Mouse (Mus musculus): ENCODE results near the gene Ccndbp1.

- TF ChIP-seq CTCF (IDR thresholded peaks at IDR 0.05; ENCODE audit: extremely low read depth, insufficient read depth, low read length) (peak; percentile 66), POLR2A (IDR thresholded peaks at IDR 0.05; ENCODE audit: extremely low read depth, insufficient read depth, low read length) (no peak)
Observed at GRCm38 (mm10) chr2:121041098-121041497, 32.9 kb downstream of the Ccndbp1 start.
